Comparison of ENCODE assay signal across 11 mouse cellular contexts in genomic region chr12:36208456-36208855, GRCm38 (mm10). TPM values are rescaled to one million over a fixed set of nuclear protein-coding genes. Genes with fewer than 3 reads are reported as not detected.
DNase-seq lines count a peak whose midpoint lies in the region; ATAC-seq and TF ChIP-seq lines count a peak whose summit lies in the region.
"Had no signal": no experiment of that assay in that cellular context is flagged by ENCODE, and none has a peak within 500 bp of the region (broad histone marks: within the 10 kb centered on the region; RNA-seq: fewer than 3 reads in every experiment).

No protein-coding gene starts in this region.

- no peaks in the 10 kb centered on the region for H3K27me3 ChIP-seq in forebrain, postnatal 0 days (ENCODE audit: insufficient read depth, low read length)
- no peaks in the 10 kb centered on the region for H3K27me3 ChIP-seq in midbrain, postnatal 0 days (ENCODE audit: insufficient read depth, low read length)
- H3K27me3 ChIP-seq: embryonic facial prominence, embryonic 13.5 days had no signal

- 0 out of 2 replicates have a peak overlapping the region, but pooled peaks have one; percentile 35 for H3K27ac ChIP-seq in gastrocnemius, adult 2 months
- H3K27ac ChIP-seq in forebrain, postnatal 0 days (ENCODE audit: low read depth, low read length) = no peak overlapping the region
- H3K27ac ChIP-seq in midbrain, postnatal 0 days (ENCODE audit: low read depth, low read length) = no peak overlapping the region
- H3K27ac ChIP-seq: embryonic facial prominence, embryonic 13.5 days had no signal

- H3K4me1 ChIP-seq in forebrain, postnatal 0 days (ENCODE audit: insufficient read depth) = no peaks in the 10 kb centered on the region
- H3K4me1 ChIP-seq in midbrain, postnatal 0 days (ENCODE audit: insufficient read depth, low read length) = no peaks in the 10 kb centered on the region

- H3K36me3 ChIP-seq in forebrain, postnatal 0 days (ENCODE audit: insufficient read depth) = no peaks in the 10 kb centered on the region
- H3K36me3 ChIP-seq in midbrain, postnatal 0 days (ENCODE audit: insufficient read depth, low read length) = no peaks in the 10 kb centered on the region
- H3K36me3 ChIP-seq: embryonic facial prominence, embryonic 13.5 days had no signal

- DNase-seq in gastrocnemius, adult 2 months = no peak
- DNase-seq in gastrocnemius, postnatal 36 days = no peak
- peak; percentile 37 for DNase-seq in ES-CJ7 (ENCODE audit: low read depth, low spot score)
- DNase-seq in forebrain, postnatal 0 days = peak; percentile 20
- peak; percentile 30 for DNase-seq in midbrain, postnatal 0 days (ENCODE audit: low spot score)
- no peak for DNase-seq in ovary, postnatal 36 days (ENCODE audit: low spot score)
- DNase-seq in c-Kit-positive CD71-positive TER-119-positive erythroid progenitor cells, embryonic 14.5 days (ENCODE audit: low spot score) = no peak

- no peaks in the 10 kb centered on the region for H3K9me3 ChIP-seq in forebrain, postnatal 0 days (ENCODE audit: low read length)
- H3K9me3 ChIP-seq in midbrain, postnatal 0 days (ENCODE audit: low read length) = no peaks in the 10 kb centered on the region
- H3K9me3 ChIP-seq: embryonic facial prominence, embryonic 13.5 days had no signal

- intact Hi-C loops in gastrocnemius, adult 2 months (cut with DNase I) = no loop called here
- intact Hi-C loops in gastrocnemius, postnatal 36 days (cut with DNase I) = no loop called here

- TF ChIP-seq CTCF in gastrocnemius, adult 2 months (IDR thresholded peaks at IDR 0.05) = no peak
- no peak for TF ChIP-seq CTCF in forebrain, postnatal 0 days (IDR thresholded peaks at IDR 0.05; ENCODE audit: low read depth)
- no peak for TF ChIP-seq CTCF in midbrain, postnatal 0 days (IDR thresholded peaks at IDR 0.05)

- H3K9ac ChIP-seq in forebrain, postnatal 0 days = no peak overlapping the region
- H3K9ac ChIP-seq in midbrain, postnatal 0 days (replicated peaks; ENCODE audit: low read length, poor library complexity, severe bottlenecking) = no peak overlapping the region
- H3K9ac ChIP-seq: embryonic facial prominence, embryonic 13.5 days had no signal

- WGBS in forebrain, postnatal 0 days = 46% methylated on average over 19 of the region's 19 CpGs
- WGBS in midbrain, postnatal 0 days = 54% methylated on average over 19 of the region's 19 CpGs

- H3K4me2 ChIP-seq in forebrain, postnatal 0 days (ENCODE audit: low read depth) = peak overlapping the region; percentile 32
- peak overlapping the region; percentile 37 for H3K4me2 ChIP-seq in midbrain, postnatal 0 days (ENCODE audit: low read depth, low read length, poor library complexity, severe bottlenecking)
- H3K4me2 ChIP-seq: embryonic facial prominence, embryonic 13.5 days had no signal

- ATAC-seq in forebrain, postnatal 0 days = 0 out of 2 replicates have a peak, but pooled peaks have one; percentile 40
- ATAC-seq in midbrain, postnatal 0 days (ENCODE audit: low FRiP score) = no peak
- no peak for ATAC-seq in erythroid progenitor cell, adult 5-6 weeks (replicated peaks; ENCODE audit: low FRiP score, poor library complexity, severe bottlenecking)

- H3K4me3 ChIP-seq in gastrocnemius, adult 2 months = peak overlapping the region; percentile 53
- H3K4me3 ChIP-seq in forebrain, postnatal 0 days (ENCODE audit: low read depth, low read length) = peak overlapping the region; percentile 16; the same call in 1 of the 2 replicates
- peak overlapping the region; percentile 24; the same call in 1 of the 2 replicates for H3K4me3 ChIP-seq in midbrain, postnatal 0 days (ENCODE audit: low read depth, low read length)
- H3K4me3 ChIP-seq: embryonic facial prominence, embryonic 13.5 days had no signal

RNA-seq across cellular contexts. Expression of gene Lrrc72, which starts 44.7 kb away (rescaled TPM):
- total RNA-seq in gastrocnemius, adult 2 months (2021) = not detected
- not detected for total RNA-seq in gastrocnemius, postnatal 36 days (2021)
- total RNA-seq in forebrain, postnatal 0 days (2014; rRNA removed) = not detected in 2 replicates
- not detected in 2 replicates for polyA plus RNA-seq in forebrain, postnatal 0 days (2015; fragmentation: Nextera tagmentation; extraction: Ambion mirVana)
- not detected in 2 replicates for total RNA-seq in midbrain, postnatal 0 days (2014; rRNA removed)
- not detected in 2 replicates for polyA plus RNA-seq in midbrain, postnatal 0 days (2015; fragmentation: Nextera tagmentation; extraction: Ambion mirVana)
- total RNA-seq in erythroid progenitor cell, adult 5-6 weeks (2015; ENCODE audit: low replicate concordance) = not detected in 2 replicates
- total RNA-seq in erythroid progenitor cell, adult 5-6 weeks (2017; ENCODE audit: low replicate concordance) = not detected in 2 replicates
- total RNA-seq: layer of hippocampus, adult 18-20 months; MEL had no signal
- polyA plus RNA-seq: embryonic facial prominence, embryonic 13.5 days had no signal

RNA-seq across cellular contexts. Expression of gene Bzw2, which starts 50.6 kb away (rescaled TPM):
- total RNA-seq in gastrocnemius, adult 2 months (2021) = 100 to 1,000 TPM; 107 to 130 TPM
- total RNA-seq in gastrocnemius, postnatal 36 days (2021) = 100 to 1,000 TPM in 1 of 2 experiments, 10 to 100 TPM in 1; 98.9 to 109 TPM
- 379 and 428 TPM in 2 replicates for total RNA-seq in forebrain, postnatal 0 days (2014; rRNA removed)
- polyA plus RNA-seq in forebrain, postnatal 0 days (2015; fragmentation: Nextera tagmentation; extraction: Ambion mirVana) = 433 and 494 TPM in 2 replicates
- total RNA-seq in midbrain, postnatal 0 days (2014; rRNA removed) = 213 and 269 TPM in 2 replicates
- 276 and 301 TPM in 2 replicates for polyA plus RNA-seq in midbrain, postnatal 0 days (2015; fragmentation: Nextera tagmentation; extraction: Ambion mirVana)
- total RNA-seq in erythroid progenitor cell, adult 5-6 weeks (2015; ENCODE audit: low replicate concordance) = 18.4 and 28.1 TPM in 2 replicates
- 9.6 and 13.4 TPM in 2 replicates for total RNA-seq in erythroid progenitor cell, adult 5-6 weeks (2017; ENCODE audit: low replicate concordance)

RNA-seq across cellular contexts. Expression of gene Ankmy2, which starts 51.5 kb away (rescaled TPM):
- total RNA-seq in gastrocnemius, adult 2 months (2021) = 1 to 10 TPM; 5.1 to 6.5 TPM
- total RNA-seq in gastrocnemius, postnatal 36 days (2021) = 1 to 10 TPM; 5.6 to 6.6 TPM
- total RNA-seq in forebrain, postnatal 0 days (2014; rRNA removed) = 77.7 and 80.0 TPM in 2 replicates
- 65.3 and 78.6 TPM in 2 replicates for polyA plus RNA-seq in forebrain, postnatal 0 days (2015; fragmentation: Nextera tagmentation; extraction: Ambion mirVana)
- total RNA-seq in midbrain, postnatal 0 days (2014; rRNA removed) = 64.6 and 81.2 TPM in 2 replicates
- polyA plus RNA-seq in midbrain, postnatal 0 days (2015; fragmentation: Nextera tagmentation; extraction: Ambion mirVana) = 87.2 and 88.5 TPM in 2 replicates
- 3.6 and 7.5 TPM in 2 replicates for total RNA-seq in erythroid progenitor cell, adult 5-6 weeks (2015; ENCODE audit: low replicate concordance)
- total RNA-seq in erythroid progenitor cell, adult 5-6 weeks (2017; ENCODE audit: low replicate concordance) = 3.2 and 10.0 TPM in 2 replicates

Comparison
In these comparisons a context has a peak if more than half of its experiments do, and no peak if none do; other contexts are left out.
1. DNase-seq: peak in ES-CJ7 (single experiment), forebrain, postnatal 0 days (single experiment) and midbrain, postnatal 0 days (single experiment); none in gastrocnemius, adult 2 months (single experiment), gastrocnemius, postnatal 36 days (0 of 2), ovary, postnatal 36 days (single experiment) and c-Kit-positive CD71-positive TER-119-positive erythroid progenitor cells, embryonic 14.5 days (single experiment).
2. Peak in every context shown above with its lines, with median percentiles within 50 percentile points of each other: H3K4me3 ChIP-seq.